Mouse (Mus musculus): ENCODE measurements around the gene Gm7697. TPM values are rescaled to one million over a fixed set of nuclear protein-coding genes. Genes with fewer than 3 reads are reported as not detected.

Gm7697 gene
- polyA plus RNA-seq, 1 experiment from 2014 or later = not detected

Other genes starting within 250 kb of the Gm7697 start
- gene Gm9495, start 69.4 kb downstream of the Gm7697 start, polyA plus RNA-seq (2015; fragmentation: Nextera tagmentation; extraction: Ambion mirVana) = not detected in 2 replicates
- gene Zfp868, start 102.6 kb upstream of the Gm7697 start, polyA plus RNA-seq (2015; fragmentation: Nextera tagmentation; extraction: Ambion mirVana) = 20.7 and 23.9 TPM in 2 replicates
- gene Zfp964, start 131.5 kb upstream of the Gm7697 start, polyA plus RNA-seq (2015; fragmentation: Nextera tagmentation; extraction: Ambion mirVana) = 2.1 and 2.6 TPM in 2 replicates
- 28.4 and 28.6 TPM in 2 replicates for gene Zfp869, start 187.7 kb upstream of the Gm7697 start, polyA plus RNA-seq (2015; fragmentation: Nextera tagmentation; extraction: Ambion mirVana)
- gene Zfp963, start 227.0 kb upstream of the Gm7697 start, polyA plus RNA-seq (2015; fragmentation: Nextera tagmentation; extraction: Ambion mirVana) = 6.6 and 7.0 TPM in 2 replicates